Mouse (Mus musculus) thymus, adult 2 months (tissue): ENCODE data around the gene Auts2. TPM values are rescaled to one million over a fixed set of nuclear protein-coding genes. Genes with fewer than 3 reads are reported as not detected.

Experiments
- DNase-seq: peaks from one replicate; pipeline ENCODE4 v3.0.0; 2021
- H3K27ac ChIP-seq: fragments of 200-500 bp; 2 replicates; pipeline ENCODE4 v1.5.1; 2012; ENCODE audit warnings: low read length, control low read depth; ENCODE audit not compliant: control insufficient read depth, insufficient read depth
- H3K27me3 ChIP-seq: fragments of 200-500 bp; 2 replicates; pipeline ENCODE4 v1.6.1; 2012; ENCODE audit warnings: mild to moderate bottlenecking, low read length, moderate library complexity, mixed read lengths; ENCODE audit not compliant: control insufficient read depth, insufficient read depth
- H3K36me3 ChIP-seq: fragments of 200-500 bp; 2 replicates; pipeline ENCODE4 v1.6.1; 2012; ENCODE audit warnings: mild to moderate bottlenecking, low read length, moderate library complexity; ENCODE audit not compliant: control insufficient read depth, insufficient read depth
- H3K4me1 ChIP-seq: fragments of 200-500 bp; replicated peaks from 2 replicates; pipeline ENCODE4 v1.6.1; 2012; ENCODE audit warnings: low read length; ENCODE audit not compliant: control insufficient read depth, insufficient read depth
- H3K4me3 ChIP-seq: fragments of 200-500 bp; 2 replicates; pipeline ENCODE4 v1.5.1; 2012; ENCODE audit warnings: mild to moderate bottlenecking, low read length, control low read depth, moderate library complexity; ENCODE audit not compliant: control insufficient read depth, insufficient read depth
- CTCF ChIP-seq: fragments of 200-500 bp; IDR thresholded peaks from 2 replicates; pipeline ENCODE4 v1.5.1; 2012; ENCODE audit warnings: mild to moderate bottlenecking, control low read depth, low read length, moderate library complexity, borderline replicate concordance; ENCODE audit not compliant: control insufficient read depth, poor library complexity, insufficient read depth; ENCODE audit errors: extremely low read depth
- POLR2A ChIP-seq: fragments of 200-500 bp; IDR thresholded peaks from 2 replicates; pipeline ENCODE4 v1.6.1; 2012; ENCODE audit warnings: mild to moderate bottlenecking, low read length, control low read depth, moderate library complexity; ENCODE audit not compliant: control insufficient read depth, poor library complexity, insufficient read depth; ENCODE audit errors: extremely low read depth
- WGBS: fragments of 180-500 bp; shearing (Covaris S2); methylation state at CpG from one replicate; pipeline ENCODE4 v1.1.7; 2018; 5-methylcytosine and 5-hydroxymethylcytosine counted together
- polyA plus RNA-seq: library from polyadenylated mRNA; depleted of rRNA; stranded (reverse); fragments of >200 nt; gene quantifications from 2 replicates; pipeline ENCODE4 v1.2.3, GENCODE M21; 2012

The Auts2 gene
- polyA plus RNA-seq, 1 experiment = 4.9 TPM

GRCm38 (mm10) chr5:132503431-132503830, 39.7 kb downstream of the Auts2 start:
- H3K27me3 ChIP-seq = no peaks in the 10 kb centered on the region
- TF ChIP-seq POLR2A (no peak), CTCF (no peak)
- no peak overlapping the region for H3K4me3 ChIP-seq
- WGBS = 97% methylated on average over 2 of the region's 2 CpGs
- no peak for DNase-seq
- no peak overlapping the region for H3K27ac ChIP-seq
- H3K4me1 ChIP-seq = no peaks in the 10 kb centered on the region
- H3K36me3 ChIP-seq = no peaks in the 10 kb centered on the region

- Histone ChIP-seq H3K27me3 (no peaks in the 10 kb centered on the region), H3K27ac (no peak overlapping the region), H3K4me1 (no peaks in the 10 kb centered on the region), H3K4me3 (no peak overlapping the region), H3K36me3 (no peaks in the 10 kb centered on the region)
- 69% methylated on average over 5 of the region's 5 CpGs for WGBS
- no peak for DNase-seq
- TF ChIP-seq CTCF (no peak), POLR2A (no peak)
Observed at GRCm38 (mm10) chr5:132502036-132502435, 41.1 kb downstream of the Auts2 start.

GRCm38 (mm10) chr5:132500817-132501231, 42.3 kb downstream of the Auts2 start:
- 75% methylated on average over 3 of the region's 3 CpGs for WGBS
- TF ChIP-seq POLR2A = no peak
- no peak for TF ChIP-seq CTCF

GRCm38 (mm10) chr5:132498896-132499295, 44.2 kb downstream of the Auts2 start:
- Histone ChIP-seq H3K27ac (no peak overlapping the region), H3K36me3 (no peaks in the 10 kb centered on the region), H3K4me1 (no peaks in the 10 kb centered on the region), H3K27me3 (no peaks in the 10 kb centered on the region), H3K4me3 (no peak overlapping the region)
- DNase-seq = no peak
- 84% methylated on average over 2 of the region's 2 CpGs for WGBS
- TF ChIP-seq POLR2A (no peak), CTCF (no peak)

More at GRCm38 (mm10) chr5:132500817-132501231, 42.3 kb downstream of the Auts2 start:
- no peak overlapping the region for H3K4me3 ChIP-seq
- H3K27me3 ChIP-seq = no peaks in the 10 kb centered on the region
- H3K4me1 ChIP-seq = no peaks in the 10 kb centered on the region
- no peak overlapping the region for H3K27ac ChIP-seq
- no peak for DNase-seq
- H3K36me3 ChIP-seq = no peaks in the 10 kb centered on the region

- Histone ChIP-seq H3K4me1 (no peaks in the 10 kb centered on the region), H3K36me3 (no peaks in the 10 kb centered on the region), H3K4me3 (no peak overlapping the region), H3K27ac (no peak overlapping the region), H3K27me3 (no peaks in the 10 kb centered on the region)
- TF ChIP-seq CTCF (no peak), POLR2A (no peak)
- WGBS = 98% methylated on average over 5 of the region's 5 CpGs
- no peak for DNase-seq
Observed at GRCm38 (mm10) chr5:132498045-132498444, 45.1 kb downstream of the Auts2 start.

- no peak for TF ChIP-seq CTCF
- TF ChIP-seq POLR2A = no peak
- no peak for DNase-seq
- WGBS = 91% methylated on average over 1 of the region's 1 CpGs
- no peaks in the 10 kb centered on the region for H3K4me1 ChIP-seq
- H3K27ac ChIP-seq = no peak overlapping the region
- H3K36me3 ChIP-seq = no peaks in the 10 kb centered on the region
- no peak overlapping the region for H3K4me3 ChIP-seq
- no peaks in the 10 kb centered on the region for H3K27me3 ChIP-seq
Observed at GRCm38 (mm10) chr5:132492793-132493192, 50.4 kb downstream of the Auts2 start.

GRCm38 (mm10) chr5:132492040-132492439, 51.1 kb downstream of the Auts2 start:
- Histone ChIP-seq H3K27me3 (no peaks in the 10 kb centered on the region), H3K4me3 (no peak overlapping the region), H3K27ac (no peak overlapping the region), H3K36me3 (no peaks in the 10 kb centered on the region), H3K4me1 (no peaks in the 10 kb centered on the region)
- DNase-seq = no peak
- TF ChIP-seq CTCF (no peak), POLR2A (no peak)
